Mouse (Mus musculus): ENCODE measurements at regions not wholly inside any gene's neighbourhood (a gene's known extent, or its start where the extent isn't known, plus 50 kb on each side); places are given as distances from the start of the nearest gene placed in this dataset.

GRCm38 (mm10) chr6:98872334-98872733, 529.8 kb upstream of the Gm765 start:
- no peak for DNase-seq (ENCODE audit: low spot score in 2 of 2)

- DNase-seq (ENCODE audit: low spot score in 2 of 2), result no peak
Observed at GRCm38 (mm10) chr6:98869772-98870171, 527.2 kb upstream of the Gm765 start.

DNA sequence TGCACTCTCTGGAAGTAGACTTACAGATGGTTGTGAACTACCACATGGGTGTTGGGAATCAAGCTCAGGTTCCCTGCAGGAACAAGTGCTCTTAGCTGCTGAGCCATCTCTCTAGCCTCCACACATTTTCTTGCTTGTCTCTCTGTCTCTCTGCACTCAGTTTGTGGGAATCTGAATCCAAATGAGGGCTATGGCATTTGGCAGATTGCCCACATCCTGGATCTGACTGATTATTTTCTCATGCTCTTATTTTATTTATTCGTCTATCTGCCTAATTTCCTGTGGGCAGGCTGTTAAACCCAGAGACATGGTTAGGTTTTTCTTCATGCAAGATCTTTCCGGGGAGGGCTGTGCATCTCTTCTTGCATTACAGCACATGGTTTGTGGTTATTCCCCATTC, 521.8 kb upstream of the Gm765 start:
- DNase-seq (ENCODE audit: low spot score in 2 of 2), result no peak

- DNase-seq (ENCODE audit: low spot score in 2 of 2), result no peak
Observed at GRCm38 (mm10) chr6:98855958-98856357, 513.4 kb upstream of the Gm765 start.

DNA sequence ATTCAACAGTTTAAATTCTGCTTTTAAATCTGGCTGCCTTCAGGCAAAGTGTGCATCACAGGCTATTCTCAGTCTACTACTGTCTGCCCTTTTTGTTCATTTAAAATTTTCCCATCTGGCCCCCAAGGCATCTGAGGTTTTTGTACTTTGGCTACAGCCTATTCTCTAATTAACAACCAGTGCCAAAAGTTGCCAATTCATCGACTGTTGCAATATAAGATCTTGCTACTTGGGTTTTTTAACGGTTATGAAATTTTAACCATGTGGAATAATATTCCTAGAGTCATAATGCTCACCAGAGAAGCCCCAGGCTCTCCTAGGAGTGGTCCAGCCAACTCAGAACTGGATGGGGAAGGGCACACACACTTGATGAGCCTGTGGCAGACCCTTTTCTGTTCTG, 508.4 kb upstream of the Gm765 start:
- DNase-seq (ENCODE audit: low spot score in 2 of 2), result no peak

DNA sequence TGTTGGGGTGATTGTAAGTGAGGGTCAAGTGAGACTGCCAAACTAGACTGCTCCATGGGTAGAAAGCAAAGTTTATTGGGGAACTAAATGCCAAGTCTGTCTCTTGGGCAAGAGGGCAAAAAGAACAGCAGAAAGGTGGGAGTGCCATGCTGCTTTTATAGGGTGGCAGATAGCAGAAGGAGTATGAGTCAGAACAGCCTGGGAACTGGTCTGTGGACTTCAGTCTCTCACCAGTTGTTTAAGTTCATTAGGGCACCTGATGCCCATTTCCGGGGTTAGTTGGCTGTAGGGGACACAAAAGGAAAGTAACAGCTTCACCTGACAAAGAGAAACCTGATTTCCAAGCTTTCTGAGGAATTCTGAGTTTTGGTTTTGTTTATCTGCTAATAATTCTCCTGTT, 506.3 kb upstream of the Gm765 start:
- DNase-seq (ENCODE audit: low spot score in 2 of 2), result no peak

DNA sequence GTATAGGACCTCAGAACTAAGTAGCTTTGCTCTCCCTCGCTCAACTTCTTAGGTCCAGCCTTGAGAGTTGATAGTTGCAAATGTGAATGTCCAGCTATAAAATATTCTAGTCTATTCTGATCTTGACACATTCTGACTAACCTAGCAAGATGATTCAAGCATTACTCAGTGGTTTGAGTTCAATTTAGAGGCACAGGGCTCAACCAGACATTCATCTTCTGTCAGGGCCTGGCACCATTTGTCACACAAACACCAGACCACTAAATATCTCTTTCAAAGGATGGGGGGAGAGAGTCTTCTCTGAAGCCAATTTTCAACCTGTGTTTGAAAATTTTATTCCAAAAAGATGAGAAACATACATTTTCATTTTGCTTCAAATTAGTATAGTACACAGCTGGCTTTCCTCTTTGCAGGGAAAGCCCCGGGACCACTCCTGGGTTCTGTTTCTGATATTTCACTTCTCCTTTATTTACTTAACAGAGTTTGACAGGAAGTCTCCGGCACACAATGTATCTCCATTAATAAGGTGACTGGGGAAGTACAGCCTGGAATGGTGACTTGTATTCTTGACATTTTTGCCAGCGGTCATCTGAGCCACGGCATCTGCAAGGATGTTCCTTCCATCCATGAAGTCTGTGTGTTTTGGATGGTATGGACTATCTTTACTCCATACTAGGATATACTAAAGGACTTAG, 503.6 kb upstream of the Gm765 start:
- DNase-seq (ENCODE audit: low spot score in 2 of 2), result no peak

GRCm38 (mm10) chr6:98843598-98843997, 501.0 kb upstream of the Gm765 start:
- DNase-seq (ENCODE audit: low spot score in 2 of 2), result no peak

DNA sequence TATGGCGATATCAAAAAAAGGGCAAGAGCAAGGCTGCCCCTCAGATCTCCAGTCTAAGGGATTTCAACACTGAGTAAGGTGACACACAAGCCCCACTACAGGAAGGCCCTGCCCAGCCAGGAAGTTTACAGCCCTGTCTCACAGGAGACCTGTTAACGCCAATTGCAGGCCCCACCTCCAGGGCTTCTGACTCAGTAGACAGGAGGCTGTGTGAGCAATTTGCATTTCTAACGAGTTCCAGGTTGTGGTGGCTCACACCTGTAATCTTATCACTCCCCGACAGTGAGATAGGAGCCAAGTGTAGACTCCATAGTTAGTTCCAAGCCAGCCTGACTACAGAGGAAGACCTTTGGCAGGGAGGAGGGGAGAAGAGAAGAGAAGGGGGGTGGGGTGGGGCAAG, 500.4 kb upstream of the Gm765 start:
- DNase-seq (ENCODE audit: low spot score in 2 of 2), result peak in 1 of 2 experiments; percentile 19

GRCm38 (mm10) chr6:98833922-98834321, 491.4 kb upstream of the Gm765 start:
- DNase-seq (ENCODE audit: low spot score in 2 of 2), result no peak

DNA sequence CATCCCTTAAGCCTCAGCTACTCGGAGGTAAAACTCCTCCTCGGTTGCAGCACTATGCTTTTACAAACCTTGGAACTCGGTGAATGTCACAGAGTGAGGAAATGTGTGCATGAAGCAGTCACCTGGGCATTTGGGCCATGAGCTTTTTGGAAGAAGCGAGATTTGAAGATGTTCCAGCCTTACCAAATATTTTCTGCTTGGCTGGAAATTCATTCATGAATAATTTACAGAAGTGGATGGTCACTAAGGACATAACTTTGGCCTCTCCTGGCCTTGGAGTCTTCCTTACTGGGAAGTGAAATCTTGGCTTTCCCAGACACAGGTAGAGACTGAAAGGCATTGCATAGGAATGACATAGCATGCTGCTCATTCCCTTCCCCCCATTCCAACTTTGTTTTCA, 487.6 kb upstream of the Gm765 start:
- no peak for DNase-seq (ENCODE audit: low spot score in 2 of 2)

GRCm38 (mm10) chr6:98808046-98808445, 465.5 kb upstream of the Gm765 start:
- no peak for DNase-seq (ENCODE audit: low spot score in 2 of 2)

- no peak for DNase-seq (ENCODE audit: low spot score in 2 of 2)
Observed at GRCm38 (mm10) chr6:98803384-98803949, 460.9 kb upstream of the Gm765 start.

GRCm38 (mm10) chr6:98801061-98801460, 458.5 kb upstream of the Gm765 start:
- DNase-seq (ENCODE audit: low spot score in 2 of 2), result no peak

DNA sequence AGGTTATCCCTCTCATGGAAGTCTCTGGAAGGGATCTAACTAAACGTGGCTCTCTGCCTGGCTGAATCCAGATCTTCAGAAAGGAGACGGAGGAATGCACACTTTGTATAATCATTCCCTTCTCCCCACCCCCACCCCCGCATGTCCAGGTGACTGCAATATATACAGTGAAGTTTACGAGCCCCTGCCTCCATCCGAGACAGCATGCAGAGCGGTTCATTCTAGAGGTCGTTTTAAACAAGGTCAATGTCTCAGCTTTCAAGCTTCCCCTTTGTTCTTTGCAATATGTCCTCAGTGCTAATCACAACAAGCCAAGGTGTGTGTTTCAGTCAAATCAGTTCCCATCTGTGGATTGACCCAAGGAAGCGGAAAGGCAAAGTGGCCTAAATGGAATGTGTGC, 457.5 kb upstream of the Gm765 start:
- DNase-seq (ENCODE audit: low spot score in 2 of 2), result no peak

- DNase-seq (ENCODE audit: low spot score in 2 of 2), result no peak
Observed at GRCm38 (mm10) chr6:98797778-98798177, 455.2 kb upstream of the Gm765 start.

DNA sequence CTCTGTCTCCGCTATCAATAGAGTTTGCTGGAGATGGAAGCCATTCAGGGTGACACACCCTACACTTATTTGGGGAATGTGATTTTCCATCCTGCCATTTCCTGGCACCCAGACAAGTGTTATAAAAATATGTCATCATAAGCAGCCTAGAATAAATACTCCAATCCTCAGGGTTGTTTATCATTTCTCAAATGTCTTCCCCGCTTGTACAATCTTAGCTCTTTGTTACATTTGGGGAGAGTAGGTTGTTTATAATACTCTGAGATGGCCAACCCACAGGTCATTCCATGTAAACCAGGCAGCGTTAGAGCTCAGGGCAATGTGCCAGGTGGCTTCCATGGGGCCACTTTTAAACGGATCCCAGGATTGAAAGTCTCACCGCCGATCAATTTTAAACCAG, 454.8 kb upstream of the Gm765 start:
- DNase-seq (ENCODE audit: low spot score in 2 of 2), result no peak

GRCm38 (mm10) chr6:98796666-98797065, 454.1 kb upstream of the Gm765 start:
- no peak for DNase-seq (ENCODE audit: low spot score in 2 of 2)

DNA sequence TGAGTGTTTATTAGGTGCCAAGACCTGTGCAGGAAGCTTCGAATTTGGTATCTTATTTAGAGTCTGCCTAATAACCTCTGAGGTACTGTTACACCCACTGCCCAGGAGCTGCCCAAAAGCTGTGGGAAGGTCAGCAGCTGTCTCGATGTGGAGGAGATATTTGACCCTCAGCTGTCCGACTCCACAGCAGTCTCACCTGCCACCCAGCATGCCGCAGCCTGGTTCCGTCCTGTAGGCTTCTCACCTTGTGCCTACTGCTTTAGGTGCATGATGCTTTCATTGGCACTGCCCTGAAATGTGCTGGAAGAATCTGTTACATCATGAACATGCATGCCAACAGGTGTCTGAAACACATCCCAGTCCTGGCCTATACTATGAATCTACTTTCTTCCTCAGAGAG, 444.9 kb upstream of the Gm765 start:
- no peak for DNase-seq (ENCODE audit: low spot score in 2 of 2)

GRCm38 (mm10) chr6:98782074-98782473, 439.5 kb upstream of the Gm765 start:
- DNase-seq (ENCODE audit: low spot score in 2 of 2), result no peak

GRCm38 (mm10) chr6:98775780-98776179, 433.2 kb upstream of the Gm765 start:
- no peak for DNase-seq (ENCODE audit: low spot score in 2 of 2)

DNA sequence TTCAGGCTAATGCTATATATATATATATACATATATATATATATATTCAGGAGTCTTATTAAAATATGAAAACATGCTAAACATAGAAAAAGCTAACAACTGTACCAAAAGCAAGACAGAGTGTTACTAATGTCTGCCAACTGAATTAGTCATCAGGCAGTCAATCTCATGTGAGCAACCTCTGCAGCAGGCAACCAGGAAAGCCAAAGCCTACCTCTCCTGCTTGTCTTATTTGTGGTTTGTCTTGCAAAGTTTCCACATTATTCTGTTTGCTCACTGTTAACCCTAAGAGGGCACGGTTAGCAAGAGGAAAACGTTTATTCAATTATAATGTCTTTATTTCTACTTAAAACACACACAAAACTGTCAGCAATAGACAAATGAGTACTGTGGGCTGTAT, 427.4 kb upstream of the Gm765 start:
- no peak for DNase-seq (ENCODE audit: low spot score in 2 of 2)

DNA sequence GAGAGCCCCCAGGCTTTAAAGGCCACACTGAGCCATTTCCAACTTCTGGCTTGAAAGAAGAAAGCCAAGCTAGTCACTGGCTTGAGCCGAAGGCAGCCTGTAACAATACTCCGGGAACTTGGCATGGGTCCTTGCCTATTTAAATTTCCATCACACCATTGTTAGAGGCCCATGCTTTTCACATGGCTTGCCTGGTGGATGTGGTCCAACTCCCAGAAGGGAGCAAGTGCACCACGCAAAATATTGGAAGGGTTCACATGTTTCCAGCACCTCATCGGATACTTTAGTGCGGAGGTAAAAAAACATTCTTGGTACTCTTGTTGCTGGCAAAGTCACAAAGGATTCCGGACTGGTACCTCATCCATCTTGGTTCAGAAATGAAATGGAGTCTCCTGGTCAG, 426.8 kb upstream of the Gm765 start:
- no peak for DNase-seq (ENCODE audit: low spot score in 2 of 2)

DNA sequence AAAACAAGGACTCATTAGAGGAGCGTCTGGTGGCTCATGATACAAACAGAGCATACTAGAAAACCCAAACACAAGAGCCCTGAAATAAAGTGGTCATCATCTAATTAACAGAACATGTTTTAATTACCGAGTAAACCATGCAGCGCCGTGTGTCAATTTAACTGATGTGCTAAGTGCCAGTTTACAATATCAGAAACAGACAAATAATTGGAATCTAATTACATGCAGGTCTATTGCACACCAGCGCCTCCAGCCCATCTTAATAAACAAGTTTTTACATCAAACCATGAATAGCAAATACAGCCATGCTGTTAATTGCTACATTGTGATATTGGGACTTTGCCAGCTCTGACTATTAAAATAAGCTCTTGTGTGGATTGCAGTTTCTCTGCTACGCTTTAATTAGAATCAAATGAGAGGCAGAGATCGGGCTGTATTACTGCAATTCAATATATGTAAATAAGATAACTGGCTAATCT, 425.3 kb upstream of the Gm765 start:
- DNase-seq (ENCODE audit: low spot score in 2 of 2), result no peak

All from spleen, postnatal 10 days (tissue).